Mouse (Mus musculus): ENCODE results near the gene Fbxo28.

- TF ChIP-seq POLR2A (IDR thresholded peaks at IDR 0.05; ENCODE audit: insufficient read length, low read depth) (no peak), USF1 (IDR thresholded peaks at IDR 0.05; ENCODE audit: low read depth) (no peak), E2F4 (IDR thresholded peaks at IDR 0.05; ENCODE audit: insufficient read depth) (no peak), MAX (IDR thresholded peaks at IDR 0.05; ENCODE audit: low read depth) (no peak), POLR2AphosphoS2 (IDR thresholded peaks at IDR 0.05; ENCODE audit: insufficient read length, low read depth) (no peak), TCF12 (IDR thresholded peaks at IDR 0.05; ENCODE audit: insufficient read depth, poor library complexity, severe bottlenecking) (no peak), MYOD1 (IDR thresholded peaks at IDR 0.05; ENCODE audit: control insufficient read depth in 1 of 3, insufficient read length in 2 of 3, low read depth in 2 of 3) (no peak), MYOG (IDR thresholded peaks at IDR 0.05; ENCODE audit: control insufficient read depth in 1 of 3, insufficient read depth in 1 of 3, insufficient read length in 2 of 3, low read depth in 2 of 3) (no peak), TCF3 (IDR thresholded peaks at IDR 0.05; ENCODE audit: insufficient read length, low read depth) (no peak), CEBPB (IDR thresholded peaks at IDR 0.05; ENCODE audit: insufficient read depth, poor library complexity, severe bottlenecking) (no peak)
These were observed 66.3 kb downstream of the Fbxo28 start for GRCm38 (mm10) chr1:182275109-182275508.

All from myocyte (in vitro differentiated cells).